Mouse (Mus musculus) MEL (cell line): ENCODE measurements around the gene Lrrn1.

Source experiments
- CHD2 ChIP-seq: IDR thresholded peaks from 2 replicates; pipeline ENCODE4 v1.6.1; 2011; ENCODE audit warnings: low read length, improper control_type of control experiment
- CTCF ChIP-seq, 3 experiments: IDR thresholded peaks in 2 of 3; conservative IDR thresholded peaks in 1 of 3; 2 replicates each; pipeline ENCODE4 v1.5.1; 2011 to 2012; ENCODE audit warnings: low read length in 3 of 3, low read depth in 2 of 3, mild to moderate bottlenecking in 2 of 3, improper control_type of control experiment in 1 of 3, inconsistent platforms in 1 of 3, mixed read lengths in 1 of 3, moderate library complexity in 1 of 3; ENCODE audit not compliant: control insufficient read depth in 1 of 3, insufficient read depth in 1 of 3, poor library complexity in 1 of 3, severe bottlenecking in 1 of 3
- MAX ChIP-seq: IDR thresholded peaks from 2 replicates; pipeline ENCODE4 v1.6.1; 2011; ENCODE audit warnings: low read length, improper control_type of control experiment
- MEF2A ChIP-seq: IDR thresholded peaks from 2 replicates; pipeline ENCODE4 v1.6.1; 2014; ENCODE audit warnings: low read depth, mild to moderate bottlenecking, inconsistent platforms, low read length, improper control_type of control experiment; ENCODE audit not compliant: poor library complexity, insufficient replicate concordance, severe bottlenecking; ENCODE audit errors: extremely low read depth
- POLR2A ChIP-seq, 2 experiments: IDR thresholded peaks; 2 replicates each; pipeline ENCODE4 v1.6.1; 2011 to 2012; ENCODE audit warnings: low read length in 2 of 2, mild to moderate bottlenecking in 2 of 2, control low read depth in 1 of 2, improper control_type of control experiment in 1 of 2, low read depth in 1 of 2, moderate library complexity in 1 of 2; ENCODE audit not compliant: control insufficient read depth in 1 of 2, insufficient read depth in 1 of 2, poor library complexity in 1 of 2
- POLR2AphosphoS2 ChIP-seq: IDR thresholded peaks from 2 replicates; pipeline ENCODE4 v1.6.1; 2011; ENCODE audit warnings: low read length, improper control_type of control experiment
- ZKSCAN1 ChIP-seq: IDR thresholded peaks from 2 replicates; pipeline ENCODE4 v1.6.1; 2012; ENCODE audit warnings: low read depth, mild to moderate bottlenecking, inconsistent platforms, low read length, improper control_type of control experiment, moderate library complexity

GRCm38 (mm10) chr6:107562255-107562654, 32.7 kb downstream of the Lrrn1 start:
- TF ChIP-seq ZKSCAN1: no peak
- TF ChIP-seq POLR2A (IDR thresholded peaks at IDR 0.05; ENCODE audit: control insufficient read depth in 1 of 2, insufficient read depth in 1 of 2, low read depth in 1 of 2, low read length in 2 of 2, poor library complexity in 1 of 2): no peak
- no peak for TF ChIP-seq CTCF (IDR thresholded peaks at IDR 0.05 in 2 of 3, conservative IDR thresholded peaks at IDR 0.05 in 1 of 3; ENCODE audit: control insufficient read depth in 1 of 3, insufficient read depth in 1 of 3, low read depth in 2 of 3, low read length in 3 of 3, poor library complexity in 1 of 3, severe bottlenecking in 1 of 3)
- no peak for TF ChIP-seq POLR2AphosphoS2
- no peak for TF ChIP-seq MAX
- TF ChIP-seq CHD2: no peak
- TF ChIP-seq MEF2A: no peak
